Mouse (Mus musculus) sigmoid colon, adult 10 weeks (tissue): ENCODE results near the gene Tmod2. TPM values are rescaled to one million over a fixed set of nuclear protein-coding genes. Genes with fewer than 3 reads are reported as not detected.

Experiments used
- polyA plus RNA-seq: library from polyadenylated mRNA; stranded (reverse); fragments of 350-450 nt; fragmentation: Illumina TruSeq; extraction: RNeasy Lipid Tissue Mini Kit (QIAGEN cat#74804); gene quantifications from one replicate; pipeline ENCODE4 v1.2.3, GENCODE M21; 2014; ENCODE audit warnings: low read depth, low replicate concordance

Tmod2 gene
- 10.2 TPM for polyA plus RNA-seq

DNA sequence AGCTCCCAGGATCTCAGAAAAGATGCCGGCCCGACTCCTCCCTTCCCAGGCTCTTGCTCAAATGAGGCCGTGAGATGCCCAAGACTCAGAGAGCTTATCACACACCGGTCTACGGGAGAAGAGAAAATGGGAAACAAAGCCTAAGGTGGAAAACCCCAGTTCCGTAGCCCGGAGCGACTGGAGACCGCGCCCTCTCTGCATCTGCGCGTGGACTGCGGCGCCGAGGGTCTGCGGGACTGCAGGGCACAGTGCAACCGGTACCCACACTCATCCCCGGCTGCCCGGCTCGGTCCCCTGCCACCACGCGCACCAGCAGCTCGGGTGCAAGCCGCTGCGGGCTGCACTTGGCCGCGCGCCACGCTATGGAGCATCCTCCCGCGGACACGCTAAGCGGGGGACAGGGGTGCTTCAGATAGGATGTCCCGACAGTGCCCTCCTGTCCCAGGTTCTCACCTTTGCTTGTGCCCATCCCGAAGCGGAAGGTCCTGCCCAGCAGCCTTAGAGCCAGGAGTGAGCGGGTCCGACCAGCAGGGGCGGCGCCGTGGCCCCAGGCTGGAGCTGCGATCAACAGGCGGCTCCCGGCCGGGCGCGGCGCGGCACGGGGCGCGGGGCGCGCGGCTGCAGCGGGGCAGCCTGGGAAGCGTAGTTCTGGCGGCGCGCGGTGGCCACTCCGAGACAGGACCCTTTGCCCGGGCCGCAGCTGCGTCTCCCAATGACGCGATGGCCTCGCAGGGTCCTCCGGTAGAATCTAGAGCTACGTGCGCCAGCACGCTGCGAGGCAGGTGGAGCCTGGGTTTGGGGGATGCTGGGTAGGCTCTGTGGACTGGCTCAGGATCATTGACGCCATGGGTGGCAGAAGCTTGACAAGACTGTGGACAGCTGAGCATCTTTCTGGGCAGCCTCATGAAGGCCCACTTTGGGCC is at the start of gene Tmod2:
TSS of gene Tmod2 (minus strand) at position 755 of the 923 bp plus-strand sequence.

DNA sequence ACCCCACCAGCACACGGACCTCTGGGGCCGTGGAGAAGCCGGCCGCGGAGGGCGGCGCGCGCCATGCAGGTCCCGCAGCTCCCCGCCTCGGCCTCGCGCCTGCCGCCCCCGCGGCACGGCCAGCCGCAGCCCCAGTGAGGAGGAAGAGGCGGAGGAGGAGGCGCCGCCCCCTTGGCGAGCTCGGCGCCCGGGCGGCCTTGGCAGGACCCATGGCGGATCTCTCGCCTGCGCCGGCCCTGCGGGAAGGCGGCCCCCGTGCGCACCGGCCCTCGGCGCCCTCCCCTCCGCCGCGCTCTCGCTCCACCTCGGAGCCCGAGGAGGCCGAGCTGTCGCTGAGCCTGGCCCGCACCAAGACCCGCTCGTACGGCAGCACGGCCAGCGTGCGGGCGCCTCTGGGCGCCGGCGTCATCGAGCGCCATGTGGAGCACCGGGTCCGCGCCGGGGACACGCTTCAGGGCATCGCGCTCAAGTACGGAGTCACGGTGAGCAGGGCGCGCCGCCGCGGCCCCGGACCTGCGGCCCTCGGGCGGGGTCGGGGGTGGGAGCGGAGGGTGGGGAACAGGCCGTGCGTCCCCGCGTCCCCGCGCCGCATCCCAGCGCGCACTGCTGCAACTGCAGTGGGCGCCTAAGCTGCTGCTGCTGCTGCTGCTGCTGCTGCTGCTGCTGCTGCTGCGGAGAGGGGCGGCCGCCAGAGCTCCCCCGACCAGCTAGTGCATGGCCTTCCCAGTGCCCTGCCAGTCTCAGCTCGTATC is 14.6 kb upstream of the Tmod2 start, which contains the start of gene Lysmd2:
TSS of gene Lysmd2 (plus strand) at position 186 of the 752 bp plus-strand sequence.

DNA sequence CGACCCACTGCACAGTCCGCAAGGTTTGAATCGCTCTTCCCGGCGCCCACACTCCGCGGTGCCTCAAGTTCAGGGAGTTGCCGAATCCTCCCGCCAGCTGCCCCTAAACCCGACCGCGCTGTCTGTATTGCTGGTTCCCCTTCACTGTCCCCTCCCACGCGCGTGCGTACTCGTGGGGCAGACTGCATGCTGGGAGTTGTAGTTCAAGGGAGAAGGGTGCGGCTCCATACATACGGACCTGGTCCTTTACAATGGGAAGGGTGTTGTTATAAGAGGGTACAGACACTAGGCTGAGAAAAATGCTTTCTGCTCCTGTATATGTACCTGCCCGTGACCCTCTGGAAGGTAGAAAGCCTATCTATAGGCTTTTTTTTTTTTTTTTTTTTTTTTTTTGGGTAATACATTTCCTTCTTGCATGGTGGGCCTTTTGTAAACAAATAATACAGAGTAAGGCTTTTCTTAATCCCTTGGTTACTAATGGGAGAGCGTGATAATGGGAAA is 51.6 kb downstream of the Tmod2 start, which contains the start of gene Tmod3:
TSS of gene Tmod3 (minus strand) at position 146 of the 501 bp plus-strand sequence.

Other genes with a start within 250 kb of the Tmod2 start
- 133 TPM for gene Mapk6, start 201.3 kb downstream of the Tmod2 start, polyA plus RNA-seq
- 28.5 TPM for gene Leo1, start 169.8 kb downstream of the Tmod2 start, polyA plus RNA-seq
- gene Tmod3, start 51.7 kb downstream of the Tmod2 start, polyA plus RNA-seq = 166 TPM
- 13.2 TPM for gene Lysmd2, start 14.4 kb upstream of the Tmod2 start, polyA plus RNA-seq
- 19.5 TPM for gene Scg3, start 72.7 kb upstream of the Tmod2 start, polyA plus RNA-seq
- 92.4 TPM for gene Bmp5, start 164.0 kb upstream of the Tmod2 start, polyA plus RNA-seq